Mouse (Mus musculus) G1E (cell line): Measurements from ENCODE around the gene Epc2.

Experiments used
- CTCF ChIP-seq: IDR thresholded peaks from 2 replicates; pipeline ENCODE4 v1.5.1; 2012; ENCODE audit warnings: low read depth, low read length, inconsistent platforms, mixed read lengths
- GATA1 ChIP-seq: IDR thresholded peaks from 2 replicates; pipeline ENCODE4 v1.6.1; 2012; ENCODE audit warnings: borderline replicate concordance, low read length, inconsistent platforms, mixed read lengths
- GATA2 ChIP-seq: IDR thresholded peaks from 2 replicates; pipeline ENCODE4 v1.6.1; 2012; ENCODE audit warnings: low read depth, low read length, inconsistent platforms, borderline replicate concordance
- POLR2AphosphoS5 ChIP-seq: IDR thresholded peaks from 2 replicates; pipeline ENCODE4 v1.6.1; 2012; ENCODE audit warnings: low read depth, low read length, inconsistent platforms; ENCODE audit not compliant: insufficient replicate concordance
- TAL1 ChIP-seq: conservative IDR thresholded peaks from 2 replicates; pipeline ENCODE4 v1.6.1; 2012; ENCODE audit warnings: low read depth, low read length, inconsistent platforms, mixed read lengths

- no peak for TF ChIP-seq TAL1
- TF ChIP-seq CTCF: no peak
- no peak for TF ChIP-seq GATA1
- no peak for TF ChIP-seq POLR2AphosphoS5
- TF ChIP-seq GATA2: no peak
Measured at GRCm38 (mm10) chr2:49572111-49572642, 120.9 kb downstream of the Epc2 start.
